Mouse (Mus musculus): Measurements from ENCODE around the gene Zfp219. TPM values are rescaled to one million over a fixed set of nuclear protein-coding genes. Genes with fewer than 3 reads are reported as not detected.

Gene Zfp219
- polyA plus RNA-seq, 1 experiment from 2014 or later: 19.8 TPM

- Histone ChIP-seq H3K4me1 (replicated peaks; ENCODE audit: control insufficient read depth, insufficient read depth, low read length) (peaks cover 41% of the 10 kb centered on the region), H3K4me2 (peak within 1 kb of the TSS; percentile 80), H3K27ac (ENCODE audit: low read depth, low read length) (peak within 1 kb of the TSS; percentile 85), H3K4me3 (ENCODE audit: low read depth, low read length) (peak within 1 kb of the TSS; percentile 83), H3K9ac (ENCODE audit: low read depth, low read length) (peak within 1 kb of the TSS; percentile 81), H3K36me3 (ENCODE audit: control insufficient read depth, insufficient read depth, low read length) (0 out of 2 replicates have a peak, but pooled peaks cover 3% of the 10 kb centered on the region), H3K9me3 (ENCODE audit: control insufficient read depth, low read length) (no peaks in the 10 kb centered on the region), H3K27me3 (replicated peaks; ENCODE audit: control insufficient read depth, insufficient read depth, low read length) (no peaks in the 10 kb centered on the region)
- ATAC-seq (replicated peaks; ENCODE audit: low FRiP score) (no peak), DNase-seq (ENCODE audit: low spot score) (no peak)
- WGBS: 37% methylated on average over 6 of the region's 6 CpGs
Measured at GRCm38 (mm10) chr14:52015445-52016100, 5.0 kb downstream of the Zfp219 start, which contains the start of gene Tmem253. Gene Tmem253 (plus strand): TSS chr14:52015658.

- under 1% methylated on average over 23 of the region's 28 CpGs for WGBS
- Histone ChIP-seq H3K9ac (ENCODE audit: low read depth, low read length) (peak overlapping the region; percentile 81), H3K9me3 (ENCODE audit: control insufficient read depth, low read length) (no peaks in the 10 kb centered on the region), H3K4me3 (ENCODE audit: low read depth, low read length) (peak overlapping the region; percentile 83), H3K4me1 (replicated peaks; ENCODE audit: control insufficient read depth, insufficient read depth, low read length) (peaks cover 46% of the 10 kb centered on the region), H3K27ac (ENCODE audit: low read depth, low read length) (peak overlapping the region; percentile 85), H3K27me3 (replicated peaks; ENCODE audit: control insufficient read depth, insufficient read depth, low read length) (no peaks in the 10 kb centered on the region), H3K36me3 (ENCODE audit: control insufficient read depth, insufficient read depth, low read length) (0 out of 2 replicates have a peak, but pooled peaks cover 3% of the 10 kb centered on the region), H3K4me2 (peak overlapping the region; percentile 80)
- ATAC-seq (replicated peaks; ENCODE audit: low FRiP score) (0 out of 2 replicates have a peak, but pooled peaks have one; percentile 10), DNase-seq (ENCODE audit: low spot score) (peak; percentile 73)
Measured at GRCm38 (mm10) chr14:52014761-52015311, 5.7 kb downstream of the Zfp219 start.

- no peaks in the 10 kb centered on the region for H3K9me3 ChIP-seq (ENCODE audit: control insufficient read depth, low read length)
- WGBS: 2% methylated on average over 19 of the region's 80 CpGs
- DNase-seq (ENCODE audit: low spot score): no peak
- H3K4me2 ChIP-seq: peak overlapping the region; percentile 80
- peak overlapping the region; percentile 83 for H3K4me3 ChIP-seq (ENCODE audit: low read depth, low read length)
- peak overlapping the region; percentile 81 for H3K9ac ChIP-seq (ENCODE audit: low read depth, low read length)
- H3K27me3 ChIP-seq (replicated peaks; ENCODE audit: control insufficient read depth, insufficient read depth, low read length): 0 out of 2 replicates have a peak, but pooled peaks cover under 1% of the 10 kb centered on the region
- peaks cover 47% of the 10 kb centered on the region for H3K4me1 ChIP-seq (replicated peaks; ENCODE audit: control insufficient read depth, insufficient read depth, low read length)
- peak overlapping the region; percentile 85 for H3K27ac ChIP-seq (ENCODE audit: low read depth, low read length)
- peak; percentile 19; the same call in 1 of the 2 replicates for ATAC-seq (replicated peaks; ENCODE audit: low FRiP score)
- H3K36me3 ChIP-seq (ENCODE audit: control insufficient read depth, insufficient read depth, low read length): 0 out of 2 replicates have a peak, but pooled peaks cover 3% of the 10 kb centered on the region
Measured at GRCm38 (mm10) chr14:52014271-52014760, 6.2 kb downstream of the Zfp219 start.

- WGBS: 8% methylated on average over 24 of the region's 24 CpGs
- H3K27ac ChIP-seq (ENCODE audit: low read depth, low read length): peak overlapping the region; percentile 85
- peak overlapping the region; percentile 83 for H3K4me3 ChIP-seq (ENCODE audit: low read depth, low read length)
- DNase-seq (ENCODE audit: low spot score) (peak; percentile 59), ATAC-seq (replicated peaks; ENCODE audit: low FRiP score) (peak; percentile 21; the same call in 1 of the 2 replicates)
- 0 out of 2 replicates have a peak, but pooled peaks cover 3% of the 10 kb centered on the region for H3K27me3 ChIP-seq (replicated peaks; ENCODE audit: control insufficient read depth, insufficient read depth, low read length)
- peak overlapping the region; percentile 81 for H3K9ac ChIP-seq (ENCODE audit: low read depth, low read length)
- no peaks in the 10 kb centered on the region for H3K9me3 ChIP-seq (ENCODE audit: control insufficient read depth, low read length)
- peaks cover 46% of the 10 kb centered on the region for H3K4me1 ChIP-seq (replicated peaks; ENCODE audit: control insufficient read depth, insufficient read depth, low read length)
- peak overlapping the region; percentile 80 for H3K4me2 ChIP-seq
- 0 out of 2 replicates have a peak, but pooled peaks cover 3% of the 10 kb centered on the region for H3K36me3 ChIP-seq (ENCODE audit: control insufficient read depth, insufficient read depth, low read length)
Measured at GRCm38 (mm10) chr14:52013771-52014219, 6.7 kb downstream of the Zfp219 start.

- Histone ChIP-seq H3K27me3 (replicated peaks; ENCODE audit: control insufficient read depth, insufficient read depth, low read length) (0 out of 2 replicates have a peak, but pooled peaks cover 3% of the 10 kb centered on the region), H3K4me3 (ENCODE audit: low read depth, low read length) (peak overlapping the region; percentile 83), H3K27ac (ENCODE audit: low read depth, low read length) (peak overlapping the region; percentile 85; the same call in 1 of the 2 replicates), H3K9me3 (ENCODE audit: control insufficient read depth, low read length) (no peaks in the 10 kb centered on the region), H3K4me1 (replicated peaks; ENCODE audit: control insufficient read depth, insufficient read depth, low read length) (peaks cover 44% of the 10 kb centered on the region), H3K4me2 (peak overlapping the region; percentile 80), H3K9ac (ENCODE audit: low read depth, low read length) (no peak overlapping the region), H3K36me3 (ENCODE audit: control insufficient read depth, insufficient read depth, low read length) (peaks cover 6% of the 10 kb centered on the region; the same call in 1 of the 2 replicates)
- WGBS: 84% methylated on average over 8 of the region's 8 CpGs
- DNase-seq (ENCODE audit: low spot score) (no peak), ATAC-seq (replicated peaks; ENCODE audit: low FRiP score) (no peak)
Measured at GRCm38 (mm10) chr14:52013021-52013610, 7.4 kb downstream of the Zfp219 start.

- 0 out of 2 replicates have a peak, but pooled peaks cover 3% of the 10 kb centered on the region for H3K27me3 ChIP-seq (replicated peaks; ENCODE audit: control insufficient read depth, insufficient read depth, low read length)
- DNase-seq (ENCODE audit: low spot score) (no peak), ATAC-seq (replicated peaks; ENCODE audit: low FRiP score) (no peak)
- peaks cover 39% of the 10 kb centered on the region for H3K4me1 ChIP-seq (replicated peaks; ENCODE audit: control insufficient read depth, insufficient read depth, low read length)
- H3K27ac ChIP-seq (ENCODE audit: low read depth, low read length): no peak overlapping the region
- no peaks in the 10 kb centered on the region for H3K9me3 ChIP-seq (ENCODE audit: control insufficient read depth, low read length)
- H3K4me3 ChIP-seq (ENCODE audit: low read depth, low read length): no peak overlapping the region
- 84% methylated on average over 5 of the region's 5 CpGs for whole genome bisulfite sequencing
- no peak overlapping the region for H3K9ac ChIP-seq (ENCODE audit: low read depth, low read length)
- H3K4me2 ChIP-seq: no peak overlapping the region
- peaks cover 7% of the 10 kb centered on the region; the same call in 1 of the 2 replicates for H3K36me3 ChIP-seq (ENCODE audit: control insufficient read depth, insufficient read depth, low read length)
Measured at GRCm38 (mm10) chr14:52012553-52012952, 8.0 kb downstream of the Zfp219 start.

- H3K4me1 ChIP-seq (replicated peaks; ENCODE audit: control insufficient read depth, insufficient read depth, low read length): peaks cover 37% of the 10 kb centered on the region
- no peak overlapping the region for H3K27ac ChIP-seq (ENCODE audit: low read depth, low read length)
- H3K4me3 ChIP-seq (ENCODE audit: low read depth, low read length): no peak overlapping the region
- DNase-seq (ENCODE audit: low spot score) (no peak), ATAC-seq (replicated peaks; ENCODE audit: low FRiP score) (no peak)
- 84% methylated on average over 4 of the region's 4 CpGs for WGBS
- H3K27me3 ChIP-seq (replicated peaks; ENCODE audit: control insufficient read depth, insufficient read depth, low read length): 0 out of 2 replicates have a peak, but pooled peaks cover 3% of the 10 kb centered on the region
- no peak overlapping the region for H3K4me2 ChIP-seq
- H3K9me3 ChIP-seq (ENCODE audit: control insufficient read depth, low read length): no peaks in the 10 kb centered on the region
- H3K36me3 ChIP-seq (ENCODE audit: control insufficient read depth, insufficient read depth, low read length): peaks cover 11% of the 10 kb centered on the region
- H3K9ac ChIP-seq (ENCODE audit: low read depth, low read length): no peak overlapping the region
Measured at GRCm38 (mm10) chr14:52012085-52012484, 8.4 kb downstream of the Zfp219 start.

GRCm38 (mm10) chr14:52011683-52012082, 8.8 kb downstream of the Zfp219 start:
- no peak overlapping the region for H3K27ac ChIP-seq (ENCODE audit: low read depth, low read length)
- peaks cover 33% of the 10 kb centered on the region for H3K4me1 ChIP-seq (replicated peaks; ENCODE audit: control insufficient read depth, insufficient read depth, low read length)
- peaks cover 14% of the 10 kb centered on the region for H3K36me3 ChIP-seq (ENCODE audit: control insufficient read depth, insufficient read depth, low read length)
- no peaks in the 10 kb centered on the region for H3K9me3 ChIP-seq (ENCODE audit: control insufficient read depth, low read length)
- no peak overlapping the region for H3K4me2 ChIP-seq
- no peak overlapping the region for H3K4me3 ChIP-seq (ENCODE audit: low read depth, low read length)
- H3K9ac ChIP-seq (ENCODE audit: low read depth, low read length): no peak overlapping the region
- no peak for ATAC-seq (replicated peaks; ENCODE audit: low FRiP score)
- no peak for DNase-seq (ENCODE audit: low spot score)
- H3K27me3 ChIP-seq (replicated peaks; ENCODE audit: control insufficient read depth, insufficient read depth, low read length): 0 out of 2 replicates have a peak, but pooled peaks cover 3% of the 10 kb centered on the region
- 69% methylated on average over 1 of the region's 1 CpGs for WGBS

Measured in liver, embryonic 11.5 days (tissue).